Mouse (Mus musculus) forebrain, embryonic 11.5 days (tissue): ENCODE results near the gene Slc7a6os. TPM values are rescaled to one million over a fixed set of nuclear protein-coding genes. Genes with fewer than 3 reads are reported as not detected.

Source experiments
- ATAC-seq: fragments of 200-750 bp; cut with Nextera tagmentation; replicated peaks from 2 replicates; pipeline ENCODE4 v1.8.0; 2017; ENCODE audit warnings: moderate TSS enrichment; ENCODE audit not compliant: low FRiP score
- DNase-seq: peaks from one replicate; pipeline ENCODE4 v3.0.0-alpha.2; 2017; ENCODE audit warnings: low spot score
- H3K27ac ChIP-seq: fragments of 300-500 bp; sonication (generic); 2 replicates; pipeline ENCODE4 v1.5.1; 2014; ENCODE audit warnings: low read depth, low read length
- H3K27me3 ChIP-seq: fragments of 300-500 bp; sonication (generic); 2 replicates; pipeline ENCODE4 v1.6.1; 2014; ENCODE audit warnings: mild to moderate bottlenecking, low read length, mixed read lengths; ENCODE audit not compliant: control insufficient read depth, insufficient read depth
- H3K36me3 ChIP-seq: fragments of 300-500 bp; sonication (generic); 2 replicates; pipeline ENCODE4 v1.6.1; 2014; ENCODE audit warnings: mild to moderate bottlenecking, low read length, moderate library complexity, mixed read lengths; ENCODE audit not compliant: control insufficient read depth, insufficient read depth
- H3K4me1 ChIP-seq: fragments of 300-500 bp; sonication (generic); replicated peaks from 2 replicates; pipeline ENCODE4 v1.6.1; 2014; ENCODE audit warnings: low read length, mixed read lengths; ENCODE audit not compliant: control insufficient read depth, insufficient read depth
- H3K4me2 ChIP-seq: fragments of 300-500 bp; sonication (generic); 2 replicates; pipeline ENCODE4 v1.6.1; 2014; ENCODE audit warnings: low read depth, mild to moderate bottlenecking, low read length, moderate library complexity, mixed read lengths; ENCODE audit not compliant: severe bottlenecking
- H3K4me3 ChIP-seq: fragments of 300-500 bp; sonication (generic); 2 replicates; pipeline ENCODE4 v1.5.1; 2014; ENCODE audit warnings: low read depth, low read length
- H3K9ac ChIP-seq: fragments of 300-500 bp; sonication (generic); 2 replicates; pipeline ENCODE4 v1.6.1; 2014; ENCODE audit warnings: low read length
- H3K9me3 ChIP-seq: fragments of 300-500 bp; sonication (generic); 2 replicates; pipeline ENCODE4 v1.6.1; 2016; ENCODE audit warnings: low read length, mixed read lengths; ENCODE audit not compliant: control insufficient read depth
- WGBS: fragments of 180-500 bp; shearing (Covaris S2); extraction: QIAGEN DNeasy Blood & Tissue Kit; methylation state at CpG from one replicate; pipeline ENCODE4 v1.1.7; 2014; 5-methylcytosine and 5-hydroxymethylcytosine counted together
- polyA plus RNA-seq: library from polyadenylated mRNA; unstranded; fragments of >200 nt; fragmentation: Nextera tagmentation; extraction: Ambion mirVana; gene quantifications from 2 replicates; pipeline ENCODE4 v1.2.1, GENCODE M21; 2014

Gene Slc7a6os
- polyA plus RNA-seq, 1 experiment from 2014 or later = 46.8 TPM

GRCm38 (mm10) chr8:106169017-106169933 lies 41.5 kb downstream of the Slc7a6os start:
- 3% methylated on average over 54 of the region's 54 CpGs for WGBS

GRCm38 (mm10) chr8:106168356-106169016 lies 42.2 kb downstream of the Slc7a6os start, which contains the start of gene Slc7a6:
Slc7a6 (plus strand) TSS chr8:106168857.
- under 1% methylated on average over 58 of the region's 59 CpGs for WGBS
- peak; percentile 92 for DNase-seq
- no peaks in the 10 kb centered on the region for H3K27me3 ChIP-seq
- peak within 1 kb of the TSS; percentile 75 for H3K27ac ChIP-seq
- H3K4me3 ChIP-seq = peak within 1 kb of the TSS; percentile 83
- no peaks in the 10 kb centered on the region; the same call in 1 of the 2 replicates for H3K4me1 ChIP-seq
- peak within 1 kb of the TSS; percentile 92 for H3K9ac ChIP-seq
- ATAC-seq = peak; percentile 91
- no peaks in the 10 kb centered on the region for H3K36me3 ChIP-seq
- H3K9me3 ChIP-seq = no peaks in the 10 kb centered on the region
- H3K4me2 ChIP-seq = peak within 1 kb of the TSS; percentile 63

More at GRCm38 (mm10) chr8:106169017-106169933, 41.5 kb downstream of the Slc7a6os start:
- Histone ChIP-seq H3K9me3 (no peaks in the 10 kb centered on the region), H3K4me1 (no peaks in the 10 kb centered on the region; the same call in 1 of the 2 replicates), H3K4me3 (peak overlapping the region; percentile 83), H3K4me2 (peak overlapping the region; percentile 63), H3K9ac (peak overlapping the region; percentile 92), H3K27me3 (no peaks in the 10 kb centered on the region), H3K27ac (peak overlapping the region; percentile 75; the same call in 1 of the 2 replicates), H3K36me3 (no peaks in the 10 kb centered on the region)
- no peak for DNase-seq
- ATAC-seq = peak; percentile 62

- peak; percentile 80 for DNase-seq
- Histone ChIP-seq H3K4me3 (no peak overlapping the region), H3K27me3 (no peaks in the 10 kb centered on the region), H3K4me1 (no peaks in the 10 kb centered on the region; the same call in 1 of the 2 replicates), H3K9me3 (no peaks in the 10 kb centered on the region), H3K27ac (no peak overlapping the region), H3K36me3 (no peaks in the 10 kb centered on the region; the same call in 1 of the 2 replicates), H3K9ac (no peak overlapping the region), H3K4me2 (no peak overlapping the region)
- 52% methylated on average over 4 of the region's 4 CpGs for WGBS
- ATAC-seq = no peak
Observed at GRCm38 (mm10) chr8:106165460-106165859, 45.3 kb downstream of the Slc7a6os start.

- Histone ChIP-seq H3K4me1 (no peaks in the 10 kb centered on the region; the same call in 1 of the 2 replicates), H3K9ac (no peak overlapping the region), H3K4me3 (no peak overlapping the region), H3K36me3 (no peaks in the 10 kb centered on the region; the same call in 1 of the 2 replicates), H3K9me3 (no peaks in the 10 kb centered on the region), H3K27ac (no peak overlapping the region), H3K27me3 (no peaks in the 10 kb centered on the region), H3K4me2 (no peak overlapping the region)
- ATAC-seq (no peak), DNase-seq (no peak)
- WGBS = 92% methylated on average over 9 of the region's 9 CpGs
Observed at GRCm38 (mm10) chr8:106163251-106163650, 47.5 kb downstream of the Slc7a6os start.

- WGBS = 91% methylated on average over 6 of the region's 6 CpGs
Observed at GRCm38 (mm10) chr8:106159876-106160275, 50.9 kb downstream of the Slc7a6os start.

GRCm38 (mm10) chr8:106158381-106158780 lies 52.4 kb downstream of the Slc7a6os start:
- WGBS = 92% methylated on average over 10 of the region's 10 CpGs
- Histone ChIP-seq H3K27ac (no peak overlapping the region), H3K4me3 (no peak overlapping the region), H3K36me3 (no peaks in the 10 kb centered on the region; the same call in 1 of the 2 replicates), H3K9ac (no peak overlapping the region), H3K4me2 (no peak overlapping the region), H3K9me3 (no peaks in the 10 kb centered on the region), H3K27me3 (no peaks in the 10 kb centered on the region), H3K4me1 (no peaks in the 10 kb centered on the region)
- ATAC-seq = no peak
- DNase-seq = no peak

More at GRCm38 (mm10) chr8:106159876-106160275, 50.9 kb downstream of the Slc7a6os start:
- Histone ChIP-seq H3K27ac (no peak overlapping the region), H3K4me3 (no peak overlapping the region), H3K36me3 (no peaks in the 10 kb centered on the region; the same call in 1 of the 2 replicates), H3K9me3 (no peaks in the 10 kb centered on the region), H3K4me1 (no peaks in the 10 kb centered on the region), H3K9ac (no peak overlapping the region), H3K4me2 (no peak overlapping the region), H3K27me3 (no peaks in the 10 kb centered on the region)
- ATAC-seq (no peak), DNase-seq (no peak)

- H3K27ac ChIP-seq = no peak overlapping the region
- DNase-seq = no peak
- H3K36me3 ChIP-seq = no peaks in the 10 kb centered on the region; the same call in 1 of the 2 replicates
- H3K27me3 ChIP-seq = no peaks in the 10 kb centered on the region
- no peak overlapping the region for H3K4me2 ChIP-seq
- 98% methylated on average over 1 of the region's 1 CpGs for WGBS
- ATAC-seq = no peak
- no peaks in the 10 kb centered on the region for H3K9me3 ChIP-seq
- H3K9ac ChIP-seq = no peak overlapping the region
- H3K4me1 ChIP-seq = no peaks in the 10 kb centered on the region
- H3K4me3 ChIP-seq = no peak overlapping the region
Observed at GRCm38 (mm10) chr8:106157419-106157818, 53.3 kb downstream of the Slc7a6os start.

- H3K36me3 ChIP-seq = no peaks in the 10 kb centered on the region; the same call in 1 of the 2 replicates
- no peaks in the 10 kb centered on the region for H3K27me3 ChIP-seq
- ATAC-seq = no peak
- H3K27ac ChIP-seq = no peak overlapping the region
- H3K4me3 ChIP-seq = no peak overlapping the region
- DNase-seq = peak; percentile 13
- H3K4me2 ChIP-seq = no peak overlapping the region
- no peak overlapping the region for H3K9ac ChIP-seq
- 0 out of 2 replicates have a peak, but pooled peaks cover 2% of the 10 kb centered on the region for H3K4me1 ChIP-seq
- 89% methylated on average over 4 of the region's 4 CpGs for WGBS
- no peaks in the 10 kb centered on the region for H3K9me3 ChIP-seq
Observed at GRCm38 (mm10) chr8:106152876-106153275, 57.9 kb downstream of the Slc7a6os start.
